17 mouse cellular contexts compared by ENCODE assay signal in the genomic region with DNA sequence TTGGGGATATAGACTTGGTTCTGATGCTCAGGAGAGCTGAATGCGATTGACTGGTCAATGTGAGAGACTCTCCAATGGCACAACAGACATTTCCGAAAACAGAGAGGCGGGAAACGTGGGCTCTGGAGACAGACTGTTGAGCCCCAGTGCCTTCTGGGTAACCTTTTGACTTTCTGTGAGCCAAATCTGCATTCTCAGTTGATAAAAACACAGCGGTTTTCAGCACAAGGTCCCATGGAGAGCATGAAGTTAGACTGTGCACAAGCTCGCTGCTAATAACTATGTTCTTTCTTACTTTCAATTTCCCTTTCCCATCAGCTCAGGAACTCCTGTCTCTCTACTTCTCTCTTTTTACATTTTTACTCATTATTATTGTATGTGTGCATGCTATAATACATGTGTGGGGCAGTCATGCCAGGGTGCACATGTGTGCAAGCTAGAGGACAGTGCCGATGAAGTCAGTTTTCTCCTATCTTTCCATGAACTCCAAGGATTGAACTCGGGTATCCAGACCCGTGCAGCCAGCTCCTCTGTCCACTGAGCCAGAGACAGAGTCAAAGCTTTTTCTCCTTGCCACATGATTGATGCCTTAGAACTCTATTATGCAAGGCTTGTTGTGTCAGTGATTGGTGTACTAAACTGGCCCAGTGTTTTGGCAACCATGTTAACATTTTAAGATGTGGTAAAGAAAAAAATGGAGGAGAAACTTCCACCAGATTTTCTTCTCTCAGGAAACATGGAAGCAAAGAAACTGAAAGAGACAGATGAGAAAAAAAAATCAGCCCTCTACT. TPM values are rescaled to one million over a fixed set of nuclear protein-coding genes. Genes with fewer than 3 reads are reported as not detected.
DNase-seq lines count a peak whose midpoint lies in the region; ATAC-seq and TF ChIP-seq lines count a peak whose summit lies in the region.
"Had no signal": no experiment of that assay in that cellular context is flagged by ENCODE, and none has a peak within 500 bp of the region (broad histone marks: within the 10 kb centered on the region; RNA-seq: fewer than 3 reads in every experiment).

No protein-coding gene starts in this region.

- intact Hi-C loops in heart, postnatal 10 days (cut with DNase I) = no loop called here

- TF ChIP-seq CTCF in bone marrow, adult 2 months (IDR thresholded peaks at IDR 0.05; ENCODE audit: control insufficient read depth, insufficient read depth, low read length) = no peak

- H3K36me3 ChIP-seq in heart, embryonic 16.5 days (ENCODE audit: control insufficient read depth, insufficient read depth) = no peaks in the 10 kb centered on the region
- no peaks in the 10 kb centered on the region for H3K36me3 ChIP-seq in forebrain, embryonic 10.5 days (replicated peaks)
- H3K36me3 ChIP-seq: heart, embryonic 12.5 days; kidney, embryonic 15.5 days; midbrain, embryonic 12.5 days; stomach, embryonic 15.5 days had no signal

- no peak for TF ChIP-seq POLR2A in bone marrow, adult 2 months (IDR thresholded peaks at IDR 0.05; ENCODE audit: borderline replicate concordance, control insufficient read depth, low read depth, low read length)

- H3K27me3 ChIP-seq in heart, embryonic 16.5 days (ENCODE audit: control insufficient read depth, insufficient read depth, low read length) = no peaks in the 10 kb centered on the region
- no peaks in the 10 kb centered on the region for H3K27me3 ChIP-seq in forebrain, embryonic 10.5 days (ENCODE audit: poor library complexity, severe bottlenecking)
- H3K27me3 ChIP-seq: CH12.LX; heart, embryonic 12.5 days; kidney, embryonic 15.5 days; midbrain, embryonic 12.5 days; stomach, embryonic 15.5 days had no signal

- H3K4me3 ChIP-seq in heart, embryonic 16.5 days (ENCODE audit: low read length) = no peak overlapping the region
- H3K4me3 ChIP-seq in bone marrow, adult 2 months (replicated peaks; ENCODE audit: control insufficient read depth, low read depth, low read length) = peak overlapping the region; percentile 37
- H3K4me3 ChIP-seq in forebrain, embryonic 10.5 days = no peak overlapping the region
- H3K4me3 ChIP-seq: heart, embryonic 12.5 days; kidney, embryonic 15.5 days; midbrain, embryonic 12.5 days; stomach, embryonic 15.5 days had no signal

- DNase-seq in heart, postnatal 10 days = no peak
- peak; percentile 39 for DNase-seq in CD4-positive helper T cell, adult 2 months (ENCODE audit: low read depth, low spot score)
- no peak for DNase-seq in embryo, embryonic 11 days
- DNase-seq in forebrain, embryonic 10.5 days (ENCODE audit: extremely low spot score, low spot score) = no peak
- DNase-seq in kidney, postnatal 14 days = no peak
- DNase-seq: cerebellum, adult 9-10 months; lung, embryonic 14.5 days; thymus, postnatal 36 days had no signal

- 75% methylated on average over 9 of the region's 9 CpGs for WGBS in heart, embryonic 16.5 days
- 51% methylated on average over 9 of the region's 9 CpGs for WGBS in bone marrow, adult 2 months
- 86% methylated on average over 9 of the region's 9 CpGs for WGBS in forebrain, embryonic 10.5 days

- no peak overlapping the region for H3K27ac ChIP-seq in heart, embryonic 16.5 days (ENCODE audit: low read length)
- H3K27ac ChIP-seq in bone marrow, adult 2 months (ENCODE audit: control insufficient read depth, insufficient read depth, low read depth, low read length, poor library complexity) = peak overlapping the region; percentile 71
- no peak overlapping the region for H3K27ac ChIP-seq in forebrain, embryonic 10.5 days
- H3K27ac ChIP-seq: hindbrain, embryonic 14.5 days; kidney, embryonic 15.5 days; midbrain, embryonic 12.5 days; stomach, embryonic 15.5 days had no signal

- no peaks in the 10 kb centered on the region for H3K9me3 ChIP-seq in heart, embryonic 16.5 days (replicated peaks; ENCODE audit: control insufficient read depth, low read length)
- no peaks in the 10 kb centered on the region for H3K9me3 ChIP-seq in forebrain, embryonic 10.5 days
- H3K9me3 ChIP-seq: heart, embryonic 12.5 days; kidney, embryonic 15.5 days; midbrain, embryonic 12.5 days; stomach, embryonic 15.5 days had no signal

- H3K4me1 ChIP-seq in heart, embryonic 16.5 days (ENCODE audit: control insufficient read depth, insufficient read depth, low read length) = no peaks in the 10 kb centered on the region
- H3K4me1 ChIP-seq in bone marrow, adult 2 months (ENCODE audit: control insufficient read depth, insufficient read depth, low read length) = no peaks in the 10 kb centered on the region; the same call in 1 of the 2 replicates
- no peaks in the 10 kb centered on the region for H3K4me1 ChIP-seq in forebrain, embryonic 10.5 days
- H3K4me1 ChIP-seq: heart, embryonic 12.5 days; kidney, embryonic 15.5 days; midbrain, embryonic 12.5 days; stomach, embryonic 15.5 days had no signal

- ATAC-seq in heart, embryonic 16.5 days (replicated peaks; ENCODE audit: extremely low read depth, insufficient read depth, low FRiP score) = no peak
- ATAC-seq in megakaryocyte progenitor cell, adult 5-6 weeks (replicated peaks; ENCODE audit: poor library complexity) = peak; percentile 31

- H3K4me2 ChIP-seq in heart, embryonic 16.5 days (ENCODE audit: low read depth, low read length) = peak overlapping the region; percentile 23
- H3K4me2 ChIP-seq: heart, embryonic 12.5 days; hindbrain, embryonic 14.5 days; kidney, embryonic 15.5 days; lung, embryonic 14.5 days; midbrain, embryonic 12.5 days; stomach, embryonic 15.5 days had no signal

- no peak overlapping the region for H3K9ac ChIP-seq in heart, embryonic 16.5 days (ENCODE audit: low read length)
- H3K9ac ChIP-seq: heart, embryonic 12.5 days; hindbrain, embryonic 14.5 days; kidney, embryonic 15.5 days; lung, embryonic 14.5 days; midbrain, embryonic 12.5 days; stomach, embryonic 15.5 days had no signal

RNA-seq across cellular contexts. Expression of gene Cdc14a, which starts 13.2 kb away (rescaled TPM):
- polyA plus RNA-seq in heart, embryonic 16.5 days (2015; fragmentation: Nextera tagmentation; extraction: Ambion mirVana) = 4.1 and 4.7 TPM in 2 replicates
- total RNA-seq in heart, postnatal 10 days (2021) = 1 to 10 TPM; 5.2 to 6.5 TPM
- polyA plus RNA-seq in bone marrow, adult 2 months (2011; ENCODE audit: insufficient read depth, insufficient read length, low replicate concordance, missing spikeins) = 4.0 and 7.2 TPM in 2 replicates
- total RNA-seq in megakaryocyte progenitor cell, adult 5-6 weeks (2015) = 26.7 and 28.5 TPM in 2 replicates
- total RNA-seq in megakaryocyte progenitor cell, adult 5-6 weeks (2017) = 25.9 and 30.7 TPM in 2 replicates
- polyA plus RNA-seq in forebrain, embryonic 10.5 days (2016; fragmentation: Nextera tagmentation; extraction: Ambion mirVana) = 19.7 and 19.8 TPM in 2 replicates
